Mouse (Mus musculus): ENCODE measurements around the gene Mthfs. TPM values are rescaled to one million over a fixed set of nuclear protein-coding genes. Genes with fewer than 3 reads are reported as not detected.
"Not testable (repeated sequence)": the region's sequence is repeated elsewhere in the genome, so short reads cannot be mapped to it uniquely, and the experiment has no call there.

Gene Mthfs
- polyA plus RNA-seq (2014; fragmentation: Nextera tagmentation; extraction: Ambion mirVana): 22.4 and 23.4 TPM in 2 replicates

GRCm38 (mm10) chr9:89210353-89211064 is at the start of gene Mthfs:
Gene Mthfs, plus strand, starts transcription at chr9:89210676.
- not testable (repeated sequence) for H3K27me3 ChIP-seq (ENCODE audit: insufficient read depth, low read length)
- Histone ChIP-seq H3K27ac (ENCODE audit: low read depth) (peak within 1 kb of the TSS; percentile 63; the same call in 1 of the 2 replicates), H3K4me2 (peak within 1 kb of the TSS; percentile 49)

DNA sequence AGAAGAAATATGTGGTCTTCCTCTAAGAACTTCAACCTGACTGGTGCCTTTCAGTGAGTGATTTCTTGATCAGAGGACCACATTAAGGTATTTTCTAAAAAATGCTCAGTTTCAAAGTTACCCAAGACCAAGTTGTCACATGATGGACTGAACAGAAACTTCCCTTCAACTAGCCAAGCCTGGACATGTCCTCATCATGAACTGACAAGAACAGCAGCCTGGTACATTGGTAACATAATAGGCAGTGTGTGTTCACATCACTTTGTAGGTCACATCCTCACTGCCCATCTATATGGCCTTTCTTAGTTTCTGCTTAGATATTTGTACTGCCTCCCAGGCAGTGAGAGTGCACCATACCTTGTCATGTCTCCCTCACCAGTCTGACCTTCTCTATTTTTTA is 37.9 kb upstream of the Mthfs start:
- not testable (repeated sequence) for H3K9ac ChIP-seq; H3K4me3 ChIP-seq (ENCODE audit: low read depth, low read length); DNase-seq; H3K9me3 ChIP-seq (ENCODE audit: low read depth, low read length); H3K4me1 ChIP-seq (ENCODE audit: insufficient read depth); H3K27ac ChIP-seq (ENCODE audit: low read depth); H3K4me2 ChIP-seq; H3K36me3 ChIP-seq (ENCODE audit: insufficient read depth); ATAC-seq (ENCODE audit: insufficient read depth); H3K27me3 ChIP-seq (ENCODE audit: insufficient read depth, low read length)

More at GRCm38 (mm10) chr9:89210353-89211064, at the start of gene Mthfs:
- 20% methylated on average over 9 of the region's 12 CpGs for WGBS
- H3K9ac ChIP-seq; H3K9me3 ChIP-seq (ENCODE audit: low read depth, low read length); H3K36me3 ChIP-seq (ENCODE audit: insufficient read depth); H3K4me1 ChIP-seq (ENCODE audit: insufficient read depth): not testable (repeated sequence)
- H3K4me3 ChIP-seq (ENCODE audit: low read depth, low read length): peak within 1 kb of the TSS; percentile 29
- peak; percentile 26 for DNase-seq
- peak; percentile 79 for ATAC-seq (ENCODE audit: insufficient read depth)

- not testable (repeated sequence) for ATAC-seq (ENCODE audit: insufficient read depth); H3K9ac ChIP-seq; H3K36me3 ChIP-seq (ENCODE audit: insufficient read depth); H3K27me3 ChIP-seq (ENCODE audit: insufficient read depth, low read length); H3K4me2 ChIP-seq; H3K9me3 ChIP-seq (ENCODE audit: low read depth, low read length); H3K4me3 ChIP-seq (ENCODE audit: low read depth, low read length); H3K4me1 ChIP-seq (ENCODE audit: insufficient read depth); H3K27ac ChIP-seq (ENCODE audit: low read depth)
- DNase-seq: peak; percentile 53
- peak; percentile 52 for TF ChIP-seq CTCF (IDR thresholded peaks at IDR 0.05; ENCODE audit: low read depth)
- 30% methylated on average over 2 of the region's 3 CpGs for WGBS
Observed at GRCm38 (mm10) chr9:89178833-89179232, 31.6 kb upstream of the Mthfs start.

DNA sequence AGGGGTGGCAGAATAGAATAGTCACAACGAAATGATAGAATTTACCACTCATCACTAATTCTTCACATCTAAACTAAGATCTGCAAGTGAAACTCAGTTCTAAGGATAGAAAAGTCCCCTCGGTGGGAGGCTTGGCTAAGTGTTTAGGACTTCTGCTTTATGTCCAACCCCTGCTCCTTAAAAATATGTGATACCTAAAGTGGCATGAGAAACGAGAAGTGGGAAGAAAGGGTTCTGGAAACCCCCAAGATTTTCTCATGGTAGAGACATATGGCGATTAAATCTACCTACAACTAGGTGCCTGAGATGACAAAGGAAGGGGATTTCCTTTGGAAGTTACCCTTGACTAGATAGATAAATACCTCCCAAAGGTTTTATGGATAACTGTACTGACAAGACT is 31.0 kb upstream of the Mthfs start:
- not testable (repeated sequence) for H3K36me3 ChIP-seq (ENCODE audit: insufficient read depth); ATAC-seq (ENCODE audit: insufficient read depth); H3K27ac ChIP-seq (ENCODE audit: low read depth); H3K4me2 ChIP-seq; H3K4me3 ChIP-seq (ENCODE audit: low read depth, low read length); H3K4me1 ChIP-seq (ENCODE audit: insufficient read depth); H3K9ac ChIP-seq; DNase-seq; H3K9me3 ChIP-seq (ENCODE audit: low read depth, low read length); H3K27me3 ChIP-seq (ENCODE audit: insufficient read depth, low read length)
- WGBS: 71% methylated on average over 2 of the region's 4 CpGs

- not testable (repeated sequence) for H3K27ac ChIP-seq (ENCODE audit: low read depth); H3K9ac ChIP-seq; DNase-seq
Observed at GRCm38 (mm10) chr9:89187006-89187405, 23.5 kb upstream of the Mthfs start.

DNA sequence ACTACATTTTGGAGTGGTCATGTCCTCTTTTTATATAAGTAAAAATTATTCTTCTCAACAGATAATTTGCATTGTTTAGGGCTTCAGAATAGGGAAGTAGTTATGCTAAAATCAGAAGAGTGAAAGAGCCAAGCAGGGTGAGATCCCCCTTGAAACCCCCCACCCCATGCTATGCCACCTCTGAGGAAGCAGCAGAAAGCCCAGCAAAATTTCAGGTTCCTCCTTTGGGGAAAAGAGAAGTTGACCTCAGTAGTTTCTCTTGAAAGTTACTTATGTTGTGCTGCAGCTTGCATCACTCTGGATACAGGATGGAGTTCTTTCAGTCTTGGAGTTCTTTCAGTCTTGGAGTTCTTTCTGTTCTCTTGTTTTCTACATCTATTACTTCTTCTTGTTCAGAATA is 15.0 kb upstream of the Mthfs start:
- DNase-seq; H3K9me3 ChIP-seq (ENCODE audit: low read depth, low read length); ATAC-seq (ENCODE audit: insufficient read depth); H3K27me3 ChIP-seq (ENCODE audit: insufficient read depth, low read length); H3K9ac ChIP-seq; H3K36me3 ChIP-seq (ENCODE audit: insufficient read depth); H3K4me3 ChIP-seq (ENCODE audit: low read depth, low read length); H3K4me1 ChIP-seq (ENCODE audit: insufficient read depth); H3K27ac ChIP-seq (ENCODE audit: low read depth); H3K4me2 ChIP-seq: not testable (repeated sequence)

More at GRCm38 (mm10) chr9:89187006-89187405, 23.5 kb upstream of the Mthfs start:
- not testable (repeated sequence) for H3K9me3 ChIP-seq (ENCODE audit: low read depth, low read length); ATAC-seq (ENCODE audit: insufficient read depth); H3K4me3 ChIP-seq (ENCODE audit: low read depth, low read length); H3K4me1 ChIP-seq (ENCODE audit: insufficient read depth); H3K36me3 ChIP-seq (ENCODE audit: insufficient read depth); H3K27me3 ChIP-seq (ENCODE audit: insufficient read depth, low read length); H3K4me2 ChIP-seq
- 75% methylated on average over 15 of the region's 15 CpGs for WGBS

- peak; percentile 97 for ATAC-seq (ENCODE audit: insufficient read depth)
- no CpG with 5 or more reads among the region's 1 CpGs for WGBS
Observed at GRCm38 (mm10) chr9:89197509-89197908, 13.0 kb upstream of the Mthfs start.

DNA sequence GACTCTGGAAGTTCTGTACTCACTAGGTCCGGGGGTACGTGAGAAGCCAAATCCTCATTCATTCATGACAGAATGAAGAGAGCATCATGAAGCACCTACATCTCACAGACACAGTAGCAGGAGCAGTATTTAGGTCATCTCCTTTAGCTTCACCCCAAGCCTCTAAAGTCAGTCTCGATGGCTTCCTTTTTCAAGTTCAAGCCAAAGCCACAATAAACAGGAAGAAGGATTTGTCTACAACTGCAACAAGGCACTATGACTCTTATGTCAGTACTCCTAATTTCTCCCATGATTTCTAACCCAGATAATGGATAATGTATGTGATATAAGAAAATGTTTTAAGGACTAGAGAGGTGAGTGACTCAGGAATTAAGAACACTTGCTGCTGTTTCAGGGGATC is 12.1 kb upstream of the Mthfs start:
- not testable (repeated sequence) for H3K4me3 ChIP-seq (ENCODE audit: low read depth, low read length); H3K27ac ChIP-seq (ENCODE audit: low read depth); H3K4me2 ChIP-seq; H3K9me3 ChIP-seq (ENCODE audit: low read depth, low read length); DNase-seq; ATAC-seq (ENCODE audit: insufficient read depth); H3K4me1 ChIP-seq (ENCODE audit: insufficient read depth); H3K9ac ChIP-seq; H3K27me3 ChIP-seq (ENCODE audit: insufficient read depth, low read length); H3K36me3 ChIP-seq (ENCODE audit: insufficient read depth)
- 68% methylated on average over 3 of the region's 3 CpGs for WGBS

More at GRCm38 (mm10) chr9:89197509-89197908, 13.0 kb upstream of the Mthfs start:
- DNase-seq: peak; percentile 56
- not testable (repeated sequence) for H3K9me3 ChIP-seq (ENCODE audit: low read depth, low read length); H3K27me3 ChIP-seq (ENCODE audit: insufficient read depth, low read length); H3K4me3 ChIP-seq (ENCODE audit: low read depth, low read length); H3K9ac ChIP-seq; H3K36me3 ChIP-seq (ENCODE audit: insufficient read depth); H3K4me2 ChIP-seq; H3K4me1 ChIP-seq (ENCODE audit: insufficient read depth); H3K27ac ChIP-seq (ENCODE audit: low read depth)

- H3K4me3 ChIP-seq (ENCODE audit: low read depth, low read length); H3K27me3 ChIP-seq (ENCODE audit: insufficient read depth, low read length); H3K36me3 ChIP-seq (ENCODE audit: insufficient read depth); H3K4me2 ChIP-seq; H3K9ac ChIP-seq; H3K4me1 ChIP-seq (ENCODE audit: insufficient read depth); H3K9me3 ChIP-seq (ENCODE audit: low read depth, low read length); H3K27ac ChIP-seq (ENCODE audit: low read depth); DNase-seq: not testable (repeated sequence)
- ATAC-seq (ENCODE audit: insufficient read depth): 0 out of 2 replicates have a peak, but pooled peaks have one; percentile 18
- 62% methylated on average over 5 of the region's 5 CpGs for WGBS
Observed at GRCm38 (mm10) chr9:89198969-89199416, 11.5 kb upstream of the Mthfs start, which contains the start of the genes Bcl2a1b and Gm29094. Gene Bcl2a1b, plus strand, starts transcription at chr9:89199209. Gene Gm29094, plus strand, starts transcription at chr9:89199379.

DNA sequence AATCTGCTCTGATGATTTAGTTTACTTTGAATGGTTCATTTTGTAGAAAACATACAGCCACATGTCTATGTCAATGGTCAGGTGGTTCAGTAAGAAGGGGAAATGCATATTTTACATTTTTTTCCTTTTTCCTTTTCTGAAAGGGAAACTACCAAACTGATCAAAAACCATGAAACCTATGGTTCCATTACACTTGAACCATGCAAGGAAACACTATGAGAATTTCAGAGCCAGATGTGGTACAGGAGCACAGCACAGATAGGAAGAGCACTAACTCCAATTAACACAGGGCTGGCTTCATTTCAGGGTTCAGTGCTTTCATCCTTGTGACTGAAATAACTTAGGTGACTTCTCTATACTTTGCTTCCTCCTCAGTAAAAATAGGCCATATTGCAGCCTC is 8.2 kb upstream of the Mthfs start:
- DNase-seq; H3K27me3 ChIP-seq (ENCODE audit: insufficient read depth, low read length); ATAC-seq (ENCODE audit: insufficient read depth): not testable (repeated sequence)

More for the DNA sequence above, 8.2 kb upstream of the Mthfs start:
- not testable (repeated sequence) for H3K4me1 ChIP-seq (ENCODE audit: insufficient read depth); H3K9me3 ChIP-seq (ENCODE audit: low read depth, low read length); H3K4me2 ChIP-seq; H3K4me3 ChIP-seq (ENCODE audit: low read depth, low read length); H3K27ac ChIP-seq (ENCODE audit: low read depth); H3K9ac ChIP-seq; H3K36me3 ChIP-seq (ENCODE audit: insufficient read depth)

Measured in lung, embryonic 14.5 days (tissue).